Comparison of ENCODE assay signal across 23 mouse cellular contexts in the genomic region with DNA sequence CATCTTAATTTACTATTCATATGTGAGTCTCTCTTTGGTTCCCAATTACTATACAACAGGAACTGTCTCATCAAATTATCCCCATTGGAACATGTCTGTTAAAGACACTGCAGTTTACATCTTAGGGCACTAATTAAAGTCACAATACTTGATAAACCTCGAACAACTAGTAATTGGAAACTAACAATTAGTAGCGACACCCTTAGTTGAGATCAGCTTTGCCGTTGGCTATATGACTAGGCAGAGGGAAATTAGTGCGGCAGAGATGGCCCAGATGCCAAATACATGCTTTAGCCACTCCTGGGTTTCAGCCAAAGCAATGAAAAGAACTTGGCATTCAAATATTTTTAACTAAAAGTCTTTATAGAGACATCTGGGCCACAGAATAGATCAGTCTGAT.
DNase-seq lines count a peak whose midpoint lies in the region; ATAC-seq and TF ChIP-seq lines count a peak whose summit lies in the region.
"Had no signal": no experiment of that assay in that cellular context is flagged by ENCODE, and none has a peak within 500 bp of the region (broad histone marks: within the 10 kb centered on the region; RNA-seq: fewer than 3 reads in every experiment).

No protein-coding gene starts in this region.

- TF ChIP-seq CTCF in midbrain, postnatal 0 days (IDR thresholded peaks at IDR 0.05) = no peak

- H3K27me3 ChIP-seq in forebrain, embryonic 14.5 days (replicated peaks; ENCODE audit: control insufficient read depth, insufficient read depth, low read length) = no peaks in the 10 kb centered on the region
- H3K27me3 ChIP-seq in forebrain, embryonic 11.5 days (ENCODE audit: control insufficient read depth, insufficient read depth, low read length) = no peaks in the 10 kb centered on the region
- H3K27me3 ChIP-seq in midbrain, postnatal 0 days (ENCODE audit: insufficient read depth, low read length) = no peaks in the 10 kb centered on the region
- H3K27me3 ChIP-seq in midbrain, embryonic 10.5 days (ENCODE audit: low read depth, poor library complexity, severe bottlenecking) = no peaks in the 10 kb centered on the region
- no peaks in the 10 kb centered on the region for H3K27me3 ChIP-seq in forebrain, embryonic 16.5 days (replicated peaks; ENCODE audit: control insufficient read depth, insufficient read depth, low read length)
- H3K27me3 ChIP-seq in intestine, embryonic 16.5 days (replicated peaks; ENCODE audit: control insufficient read depth, insufficient read depth, low read length) = no peaks in the 10 kb centered on the region
- H3K27me3 ChIP-seq: CH12.LX; embryonic facial prominence, embryonic 13.5 days; heart, embryonic 15.5 days had no signal

- ATAC-seq in forebrain, embryonic 14.5 days = peak; percentile 61
- no peak for ATAC-seq in forebrain, embryonic 11.5 days (replicated peaks; ENCODE audit: low FRiP score)
- no peak for ATAC-seq in midbrain, postnatal 0 days (ENCODE audit: low FRiP score)
- ATAC-seq in forebrain, embryonic 16.5 days = peak; percentile 68
- ATAC-seq in intestine, embryonic 16.5 days = no peak
- ATAC-seq: intestine, postnatal 0 days had no signal

- 34% methylated on average over 4 of the region's 4 CpGs for WGBS in forebrain, embryonic 14.5 days
- 77% methylated on average over 4 of the region's 4 CpGs for WGBS in forebrain, embryonic 11.5 days
- WGBS in midbrain, postnatal 0 days = 79% methylated on average over 4 of the region's 4 CpGs
- 92% methylated on average over 4 of the region's 4 CpGs for WGBS in midbrain, embryonic 10.5 days
- 27% methylated on average over 4 of the region's 4 CpGs for WGBS in forebrain, embryonic 16.5 days
- WGBS in intestine, embryonic 16.5 days = 88% methylated on average over 4 of the region's 4 CpGs

- H3K4me3 ChIP-seq in forebrain, embryonic 14.5 days (ENCODE audit: low read depth, low read length) = no peak overlapping the region
- no peak overlapping the region for H3K4me3 ChIP-seq in forebrain, embryonic 11.5 days (ENCODE audit: low read depth, low read length)
- no peak overlapping the region for H3K4me3 ChIP-seq in midbrain, postnatal 0 days (ENCODE audit: low read depth, low read length)
- H3K4me3 ChIP-seq in midbrain, embryonic 10.5 days = no peak overlapping the region
- H3K4me3 ChIP-seq in forebrain, embryonic 16.5 days (replicated peaks; ENCODE audit: low read length) = no peak overlapping the region
- H3K4me3 ChIP-seq in intestine, embryonic 16.5 days (ENCODE audit: low read length) = no peak overlapping the region
- H3K4me3 ChIP-seq: embryonic facial prominence, embryonic 13.5 days; heart, embryonic 15.5 days had no signal

- no peaks in the 10 kb centered on the region for H3K9me3 ChIP-seq in forebrain, embryonic 14.5 days (replicated peaks; ENCODE audit: control insufficient read depth, low read length)
- H3K9me3 ChIP-seq in forebrain, embryonic 11.5 days (ENCODE audit: control insufficient read depth, low read length) = no peaks in the 10 kb centered on the region
- H3K9me3 ChIP-seq in midbrain, postnatal 0 days (ENCODE audit: low read length) = no peaks in the 10 kb centered on the region
- H3K9me3 ChIP-seq in midbrain, embryonic 10.5 days (replicated peaks) = no peaks in the 10 kb centered on the region
- no peaks in the 10 kb centered on the region for H3K9me3 ChIP-seq in forebrain, embryonic 16.5 days (ENCODE audit: control insufficient read depth, low read length)
- H3K9me3 ChIP-seq in intestine, embryonic 16.5 days (ENCODE audit: control insufficient read depth, low read length) = no peaks in the 10 kb centered on the region
- H3K9me3 ChIP-seq: embryonic facial prominence, embryonic 13.5 days; heart, embryonic 15.5 days had no signal

- H3K36me3 ChIP-seq in forebrain, embryonic 14.5 days (ENCODE audit: control insufficient read depth, insufficient read depth, low read length) = no peaks in the 10 kb centered on the region
- H3K36me3 ChIP-seq in forebrain, embryonic 11.5 days (ENCODE audit: control insufficient read depth, insufficient read depth, low read length) = no peaks in the 10 kb centered on the region
- no peaks in the 10 kb centered on the region for H3K36me3 ChIP-seq in midbrain, postnatal 0 days (ENCODE audit: insufficient read depth, low read length)
- H3K36me3 ChIP-seq in midbrain, embryonic 10.5 days = no peaks in the 10 kb centered on the region
- no peaks in the 10 kb centered on the region for H3K36me3 ChIP-seq in forebrain, embryonic 16.5 days (ENCODE audit: control insufficient read depth, insufficient read depth)
- H3K36me3 ChIP-seq in intestine, embryonic 16.5 days (ENCODE audit: control insufficient read depth, insufficient read depth, low read length) = no peaks in the 10 kb centered on the region
- H3K36me3 ChIP-seq: embryonic facial prominence, embryonic 13.5 days; heart, embryonic 15.5 days had no signal

- intact Hi-C loops in gastrocnemius, postnatal 14 days (cut with DNase I; ENCODE audit: low total_unique reads) = no loop called here

- DNase-seq in forebrain, embryonic 14.5 days (ENCODE audit: low spot score) = peak; percentile 80
- no peak for DNase-seq in forebrain, embryonic 11.5 days (ENCODE audit: low spot score)
- peak; percentile 36 for DNase-seq in midbrain, postnatal 0 days (ENCODE audit: low spot score)
- no peak for DNase-seq in midbrain, embryonic 10.5 days (ENCODE audit: low spot score)
- peak; percentile 25 for DNase-seq in brain, adult 2 months (ENCODE audit: low read depth, low spot score)
- DNase-seq in gastrocnemius, postnatal 14 days = no peak
- DNase-seq: adrenal gland, adult 2 months; adrenal gland, postnatal 25 days; cerebellum, adult 11 months; cerebellum, adult 8-10 months; cerebellum, postnatal 25 days; gastrocnemius, postnatal 36 days; heart, adult 11 months; heart, postnatal 14 days; kidney, adult 8-10 months had no signal

- H3K4me1 ChIP-seq in forebrain, embryonic 14.5 days (ENCODE audit: control insufficient read depth, insufficient read depth, low read length) = peaks cover 10% of the 10 kb centered on the region; the same call in 1 of the 2 replicates
- no peaks in the 10 kb centered on the region for H3K4me1 ChIP-seq in forebrain, embryonic 11.5 days (replicated peaks; ENCODE audit: control insufficient read depth, insufficient read depth, low read length)
- no peaks in the 10 kb centered on the region for H3K4me1 ChIP-seq in midbrain, postnatal 0 days (ENCODE audit: insufficient read depth, low read length)
- peaks cover 4% of the 10 kb centered on the region; the same call in 1 of the 2 replicates for H3K4me1 ChIP-seq in midbrain, embryonic 10.5 days
- H3K4me1 ChIP-seq in forebrain, embryonic 16.5 days (replicated peaks; ENCODE audit: control insufficient read depth, insufficient read depth, low read length) = peaks cover 10% of the 10 kb centered on the region
- no peaks in the 10 kb centered on the region for H3K4me1 ChIP-seq in intestine, embryonic 16.5 days (ENCODE audit: control insufficient read depth, insufficient read depth, low read length)
- H3K4me1 ChIP-seq: embryonic facial prominence, embryonic 13.5 days; heart, embryonic 15.5 days had no signal

- no peak overlapping the region for H3K4me2 ChIP-seq in forebrain, embryonic 14.5 days (ENCODE audit: low read length)
- no peak overlapping the region for H3K4me2 ChIP-seq in forebrain, embryonic 11.5 days (ENCODE audit: low read depth, low read length, severe bottlenecking)
- no peak overlapping the region for H3K4me2 ChIP-seq in midbrain, postnatal 0 days (ENCODE audit: low read depth, low read length, poor library complexity, severe bottlenecking)
- no peak overlapping the region for H3K4me2 ChIP-seq in forebrain, embryonic 16.5 days (ENCODE audit: low read length)
- no peak overlapping the region for H3K4me2 ChIP-seq in intestine, embryonic 16.5 days (ENCODE audit: low read depth, low read length)
- H3K4me2 ChIP-seq: embryonic facial prominence, embryonic 13.5 days; heart, embryonic 11.5 days; heart, embryonic 15.5 days; hindbrain, embryonic 14.5 days had no signal

- no peak overlapping the region for H3K9ac ChIP-seq in forebrain, embryonic 14.5 days (ENCODE audit: low read length)
- H3K9ac ChIP-seq in forebrain, embryonic 11.5 days (ENCODE audit: low read length) = no peak overlapping the region
- H3K9ac ChIP-seq in midbrain, postnatal 0 days (replicated peaks; ENCODE audit: low read length, poor library complexity, severe bottlenecking) = no peak overlapping the region
- no peak overlapping the region for H3K9ac ChIP-seq in forebrain, embryonic 16.5 days (replicated peaks; ENCODE audit: low read depth, low read length)
- H3K9ac ChIP-seq in intestine, embryonic 16.5 days (ENCODE audit: low read depth, low read length) = no peak overlapping the region
- H3K9ac ChIP-seq: embryonic facial prominence, embryonic 13.5 days; heart, embryonic 15.5 days; hindbrain, embryonic 14.5 days had no signal

- peak overlapping the region; percentile 44; the same call in 1 of the 2 replicates for H3K27ac ChIP-seq in forebrain, embryonic 14.5 days (ENCODE audit: low read depth, low read length)
- H3K27ac ChIP-seq in forebrain, embryonic 11.5 days (ENCODE audit: low read depth, low read length) = no peak overlapping the region
- H3K27ac ChIP-seq in midbrain, postnatal 0 days (ENCODE audit: low read depth, low read length) = no peak overlapping the region
- H3K27ac ChIP-seq in midbrain, embryonic 10.5 days (replicated peaks) = no peak overlapping the region
- H3K27ac ChIP-seq in forebrain, embryonic 16.5 days (ENCODE audit: low read length) = peak overlapping the region; percentile 18; the same call in 1 of the 2 replicates
- H3K27ac ChIP-seq in intestine, embryonic 16.5 days (ENCODE audit: low read length) = no peak overlapping the region
- H3K27ac ChIP-seq: embryonic facial prominence, embryonic 13.5 days; heart, embryonic 15.5 days; hindbrain, embryonic 14.5 days had no signal

Comparison
In these comparisons a context has a peak if more than half of its experiments do, and no peak if none do; other contexts are left out.
1. ATAC-seq: peak in forebrain, embryonic 14.5 days (single experiment) and forebrain, embryonic 16.5 days (single experiment); none in forebrain, embryonic 11.5 days (single experiment), midbrain, postnatal 0 days (single experiment) and intestine, embryonic 16.5 days (single experiment).
2. DNase-seq: peak in forebrain, embryonic 14.5 days (single experiment), midbrain, postnatal 0 days (single experiment) and brain, adult 2 months (single experiment); none in forebrain, embryonic 11.5 days (single experiment), midbrain, embryonic 10.5 days (single experiment) and gastrocnemius, postnatal 14 days (single experiment).
3. H3K27ac ChIP-seq: peak in forebrain, embryonic 14.5 days (single experiment) and forebrain, embryonic 16.5 days (single experiment); none in forebrain, embryonic 11.5 days (single experiment), midbrain, postnatal 0 days (single experiment), midbrain, embryonic 10.5 days (single experiment) and intestine, embryonic 16.5 days (single experiment).